Mouse (Mus musculus): ENCODE measurements around the gene Smarcb1. TPM values are rescaled to one million over a fixed set of nuclear protein-coding genes. Genes with fewer than 3 reads are reported as not detected.
A peak's percentile ranks its signal among the peaks of the same experiment; 100 is the strongest.

Gene Smarcb1
- total RNA-seq, 1 experiment = 84.4 TPM

GRCm38 (mm10) chr10:75935680-75936541 is 14.5 kb upstream of the Smarcb1 start, which contains the start of gene Mmp11:
TSS of gene Mmp11 (minus strand) at chr10:75936496.
- H3K27ac ChIP-seq (ENCODE audit: insufficient read depth, low read depth, low read length, poor library complexity, severe bottlenecking) = peak within 1 kb of the TSS; percentile 87
- peak within 1 kb of the TSS; percentile 89 to 96 for H3K4me3 ChIP-seq (ENCODE audit: insufficient read depth in 1 of 2, low read depth in 1 of 2, low read length in 2 of 2, poor library complexity in 1 of 2, severe bottlenecking in 1 of 2)
- H3K9ac ChIP-seq (ENCODE audit: insufficient read depth, low read depth, low read length, poor library complexity, severe bottlenecking) = peak within 1 kb of the TSS; percentile 88
- peaks cover 21% of the 10 kb centered on the region for H3K36me3 ChIP-seq (ENCODE audit: control insufficient read depth, insufficient read depth, low read length, poor library complexity, severe bottlenecking)
- no peaks in the 10 kb centered on the region for H3K9me3 ChIP-seq (ENCODE audit: control insufficient read depth, insufficient read depth, low read depth, low read length)
- in situ Hi-C loops (cut with MboI; ENCODE audit: low sequenced_read_pairs in 2 of 2, unreplicated experiment in 2 of 2) = no loop called here
- H3K4me1 ChIP-seq (ENCODE audit: control insufficient read depth in 2 of 2, insufficient read depth in 2 of 2, low read length in 2 of 2, poor library complexity in 1 of 2) = peaks cover 6 to 24% of the 10 kb centered on the region in 2 experiments; a peak in 3 of 4 replicates
- peak; percentile 94 for DNase-seq (ENCODE audit: low read depth, low spot score)
- TF ChIP-seq CHD2 (IDR thresholded peaks at IDR 0.05; ENCODE audit: low read depth, low read length) (no peak), ZNF384 (IDR thresholded peaks at IDR 0.05; ENCODE audit: low read depth, low read length) (no peak), ZC3H11A (IDR thresholded peaks at IDR 0.05; ENCODE audit: borderline replicate concordance, low read depth, low read length) (no peak), MAFK (IDR thresholded peaks at IDR 0.05; ENCODE audit: insufficient read depth, low read depth, low read length) (no peak), HCFC1 (IDR thresholded peaks at IDR 0.05; ENCODE audit: borderline replicate concordance, insufficient read depth, low read length) (peak; percentile 67; the same call in 1 of the 2 replicates)

- H3K4me3 ChIP-seq (ENCODE audit: insufficient read depth in 1 of 2, low read depth in 1 of 2, low read length in 2 of 2, poor library complexity in 1 of 2, severe bottlenecking in 1 of 2) = peak overlapping the region in 1 of 2 experiments; percentile 96; a peak in 1 of 4 replicates
- in situ Hi-C loops (cut with MboI; ENCODE audit: low sequenced_read_pairs in 2 of 2, unreplicated experiment in 2 of 2) = no loop called here
Observed at GRCm38 (mm10) chr10:75934991-75935390, 13.6 kb upstream of the Smarcb1 start.

GRCm38 (mm10) chr10:75932891-75933290 is 11.5 kb upstream of the Smarcb1 start, which contains the start of gene Chchd10:
TSS of gene Chchd10 (plus strand) at chr10:75933130.
- peaks cover 12% of the 10 kb centered on the region for H3K36me3 ChIP-seq (ENCODE audit: control insufficient read depth, insufficient read depth, low read length, poor library complexity, severe bottlenecking)
- no peaks in the 10 kb centered on the region for H3K9me3 ChIP-seq (ENCODE audit: control insufficient read depth, insufficient read depth, low read depth, low read length)
- peak within 1 kb of the TSS; percentile 77 to 89 for H3K4me3 ChIP-seq (ENCODE audit: insufficient read depth in 1 of 2, low read depth in 1 of 2, low read length in 2 of 2, poor library complexity in 1 of 2, severe bottlenecking in 1 of 2)
- no peak for TF ChIP-seq CHD2 (IDR thresholded peaks at IDR 0.05; ENCODE audit: low read depth, low read length)
- peak within 1 kb of the TSS; percentile 46 for H3K27ac ChIP-seq (ENCODE audit: insufficient read depth, low read depth, low read length, poor library complexity, severe bottlenecking)
- peaks cover 6 to 15% of the 10 kb centered on the region in 2 experiments for H3K4me1 ChIP-seq (ENCODE audit: control insufficient read depth in 2 of 2, insufficient read depth in 2 of 2, low read length in 2 of 2, poor library complexity in 1 of 2)
- no peak for DNase-seq (ENCODE audit: low read depth, low spot score)
- H3K9ac ChIP-seq (ENCODE audit: insufficient read depth, low read depth, low read length, poor library complexity, severe bottlenecking) = peak within 1 kb of the TSS; percentile 77
- in situ Hi-C loops (cut with MboI; ENCODE audit: low sequenced_read_pairs in 2 of 2, unreplicated experiment in 2 of 2) = no loop called here

More at GRCm38 (mm10) chr10:75934991-75935390, 13.6 kb upstream of the Smarcb1 start:
- peaks cover 18% of the 10 kb centered on the region for H3K36me3 ChIP-seq (ENCODE audit: control insufficient read depth, insufficient read depth, low read length, poor library complexity, severe bottlenecking)
- no peak overlapping the region for H3K27ac ChIP-seq (ENCODE audit: insufficient read depth, low read depth, low read length, poor library complexity, severe bottlenecking)
- no peak overlapping the region for H3K9ac ChIP-seq (ENCODE audit: insufficient read depth, low read depth, low read length, poor library complexity, severe bottlenecking)
- DNase-seq (ENCODE audit: low read depth, low spot score) = no peak
- H3K9me3 ChIP-seq (ENCODE audit: control insufficient read depth, insufficient read depth, low read depth, low read length) = no peaks in the 10 kb centered on the region
- no peak for TF ChIP-seq CHD2 (IDR thresholded peaks at IDR 0.05; ENCODE audit: low read depth, low read length)
- no peak for TF ChIP-seq ZC3H11A (IDR thresholded peaks at IDR 0.05; ENCODE audit: borderline replicate concordance, low read depth, low read length)
- TF ChIP-seq ZNF384 (IDR thresholded peaks at IDR 0.05; ENCODE audit: low read depth, low read length) = no peak
- TF ChIP-seq MAFK (IDR thresholded peaks at IDR 0.05; ENCODE audit: insufficient read depth, low read depth, low read length) = no peak
- TF ChIP-seq HCFC1 (IDR thresholded peaks at IDR 0.05; ENCODE audit: borderline replicate concordance, insufficient read depth, low read length) = no peak
- peaks cover 9 to 22% of the 10 kb centered on the region in 2 experiments for H3K4me1 ChIP-seq (ENCODE audit: control insufficient read depth in 2 of 2, insufficient read depth in 2 of 2, low read length in 2 of 2, poor library complexity in 1 of 2)

- peak overlapping the region; percentile 46 for H3K27ac ChIP-seq (ENCODE audit: insufficient read depth, low read depth, low read length, poor library complexity, severe bottlenecking)
- in situ Hi-C loops (cut with MboI; ENCODE audit: low sequenced_read_pairs in 2 of 2, unreplicated experiment in 2 of 2) = no loop called here
- TF ChIP-seq MAFK (IDR thresholded peaks at IDR 0.05; ENCODE audit: insufficient read depth, low read depth, low read length) (no peak), HCFC1 (IDR thresholded peaks at IDR 0.05; ENCODE audit: borderline replicate concordance, insufficient read depth, low read length) (no peak), ZNF384 (IDR thresholded peaks at IDR 0.05; ENCODE audit: low read depth, low read length) (no peak), CHD2 (IDR thresholded peaks at IDR 0.05; ENCODE audit: low read depth, low read length) (no peak), ZC3H11A (IDR thresholded peaks at IDR 0.05; ENCODE audit: borderline replicate concordance, low read depth, low read length) (no peak)
- peaks cover 17% of the 10 kb centered on the region for H3K36me3 ChIP-seq (ENCODE audit: control insufficient read depth, insufficient read depth, low read length, poor library complexity, severe bottlenecking)
- peak overlapping the region; percentile 77 for H3K9ac ChIP-seq (ENCODE audit: insufficient read depth, low read depth, low read length, poor library complexity, severe bottlenecking)
- no peak for DNase-seq (ENCODE audit: low read depth, low spot score)
- H3K4me1 ChIP-seq (ENCODE audit: control insufficient read depth in 2 of 2, insufficient read depth in 2 of 2, low read length in 2 of 2, poor library complexity in 1 of 2) = peaks cover 6 to 15% of the 10 kb centered on the region in 2 experiments
- H3K4me3 ChIP-seq (ENCODE audit: insufficient read depth in 1 of 2, low read depth in 1 of 2, low read length in 2 of 2, poor library complexity in 1 of 2, severe bottlenecking in 1 of 2) = peak overlapping the region; percentile 77 to 89
- no peaks in the 10 kb centered on the region for H3K9me3 ChIP-seq (ENCODE audit: control insufficient read depth, insufficient read depth, low read depth, low read length)
Observed at GRCm38 (mm10) chr10:75932081-75932678, 10.8 kb upstream of the Smarcb1 start.

All from ES-E14 (cell line).